Mouse (Mus musculus): ENCODE measurements at regions not wholly inside any gene's neighbourhood (a gene's known extent, or its start where the extent isn't known, plus 50 kb on each side); places are given as distances from the start of the nearest gene placed in this dataset.

DNA sequence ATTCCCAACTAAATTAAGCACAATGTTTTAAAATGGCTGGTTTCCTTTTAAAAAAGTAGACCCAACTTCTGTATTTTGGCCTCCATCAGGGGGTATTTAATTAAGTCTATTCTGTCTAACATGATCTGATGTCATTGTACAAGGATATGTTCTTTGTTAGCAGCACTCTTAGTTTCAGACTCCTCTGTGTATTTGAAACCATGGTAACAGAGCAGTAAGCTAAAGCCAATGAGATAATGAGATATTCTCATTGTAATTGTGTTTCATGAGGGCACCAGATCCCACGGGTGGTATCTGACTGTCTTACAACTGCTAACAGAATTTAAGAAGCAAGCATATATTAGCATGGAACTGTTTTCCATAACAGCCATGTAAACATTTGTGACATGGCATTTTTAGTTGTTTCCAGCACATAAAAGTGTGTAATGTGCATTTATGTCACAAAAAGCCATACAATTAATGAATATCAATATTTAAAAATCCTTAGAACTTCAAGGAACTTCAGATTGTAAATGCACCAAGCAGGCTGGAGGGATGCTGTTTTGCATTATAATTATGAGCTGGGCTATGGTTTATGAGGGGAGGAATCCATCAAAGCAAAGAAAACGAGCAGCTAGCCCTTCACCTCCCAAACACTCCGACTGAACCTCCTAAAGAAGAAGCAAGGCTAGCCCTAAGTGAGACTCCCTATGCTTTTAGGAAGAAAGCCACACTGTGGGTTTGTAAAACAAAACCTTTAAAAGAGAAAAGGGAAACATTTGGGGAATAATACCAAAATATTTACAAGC lies 240.7 kb upstream of the Veph1 start:
- TF ChIP-seq CTCF (IDR thresholded peaks at IDR 0.05; ENCODE audit: low read depth): no peak
- no peak for TF ChIP-seq EP300 (IDR thresholded peaks at IDR 0.05; ENCODE audit: low read depth)

Measured in heart, postnatal 0 days (tissue).